Mouse (Mus musculus) cortical plate, adult 2 months (tissue): ENCODE data around the gene Akap14.

ENCODE experiments used
- CTCF ChIP-seq: fragments of 200-500 bp; IDR thresholded peaks from 2 replicates; pipeline ENCODE4 v1.5.1; 2011; ENCODE audit warnings: mild to moderate bottlenecking, control low read depth, low read length; ENCODE audit not compliant: insufficient read depth; ENCODE audit errors: extremely low read depth
- POLR2A ChIP-seq: fragments of 200-500 bp; IDR thresholded peaks from 2 replicates; pipeline ENCODE4 v1.6.1; 2011; ENCODE audit warnings: mild to moderate bottlenecking, low read length, control low read depth; ENCODE audit not compliant: insufficient read depth; ENCODE audit errors: extremely low read depth

GRCm38 (mm10) chrX:37144954-37145353 is 23.7 kb downstream of the Akap14 start:
- TF ChIP-seq CTCF (no peak), POLR2A (no peak)
